Mouse (Mus musculus) CH12.LX (cell line): Measurements from ENCODE around the gene Armc6. TPM values are rescaled to one million over a fixed set of nuclear protein-coding genes. Genes with fewer than 3 reads are reported as not detected.

Source experiments
- DNase-seq: peaks from one replicate; pipeline ENCODE4 v3.0.0-alpha.2; 2013; ENCODE audit errors: extremely low read depth
- H3K27ac ChIP-seq: 2 replicates; pipeline ENCODE4 v1.5.1; 2012; ENCODE audit warnings: low read depth, mild to moderate bottlenecking, control low read depth, moderate library complexity; ENCODE audit not compliant: insufficient read depth
- H3K27me3 ChIP-seq: replicated peaks from 2 replicates; pipeline ENCODE3; 2012; ENCODE audit warnings: inconsistent platforms
- H3K36me3 ChIP-seq, 2 experiments: replicated peaks in 1 of 2; 2 replicates each; pipeline versions ENCODE3 to v1.6.1; 2012; ENCODE audit warnings: inconsistent platforms in 1 of 2, low read length in 1 of 2, mild to moderate bottlenecking in 1 of 2, mixed read lengths in 1 of 2, moderate library complexity in 1 of 2; ENCODE audit not compliant: control insufficient read depth in 1 of 2, insufficient read depth in 1 of 2
- H3K4me1 ChIP-seq, 2 experiments: 2 replicates each; pipeline ENCODE4 v1.6.1; 2012; ENCODE audit warnings: inconsistent platforms in 1 of 2, moderate library complexity in 1 of 2; ENCODE audit not compliant: insufficient read depth in 2 of 2, control insufficient read depth in 1 of 2
- H3K4me2 ChIP-seq: 2 replicates; pipeline ENCODE4 v1.6.1; 2012; ENCODE audit warnings: low read depth, mild to moderate bottlenecking, control low read depth; ENCODE audit not compliant: poor library complexity, insufficient read depth, severe bottlenecking
- H3K4me3 ChIP-seq, 3 experiments: fragments of 150-350 bp in 1 of 3; sonication (generic) in 1 of 3; replicated peaks in 1 of 3; 2 replicates each; pipeline versions ENCODE3 to v1.5.1; 2011 to 2012; ENCODE audit warnings: low read depth in 2 of 3, low read length in 2 of 3, mild to moderate bottlenecking in 2 of 3, moderate library complexity in 2 of 3, control low read depth in 1 of 3, improper control_type of control experiment in 1 of 3, inconsistent platforms in 1 of 3, mixed read lengths in 1 of 3; ENCODE audit not compliant: poor library complexity in 1 of 3
- H3K79me2 ChIP-seq: replicated peaks from 2 replicates; pipeline ENCODE4 v1.6.1; 2012; ENCODE audit warnings: mild to moderate bottlenecking, moderate library complexity; ENCODE audit not compliant: control insufficient read depth, poor library complexity, insufficient read depth, severe bottlenecking; ENCODE audit errors: extremely low read depth
- H3K9ac ChIP-seq: 2 replicates; pipeline ENCODE4 v1.6.1; 2012; ENCODE audit warnings: low read depth, mild to moderate bottlenecking, control low read depth, moderate library complexity; ENCODE audit not compliant: insufficient read depth
- H3K9me3 ChIP-seq: replicated peaks from 2 replicates; pipeline ENCODE3; 2012; ENCODE audit warnings: low read length, inconsistent platforms, mixed read lengths
- BHLHE40 ChIP-seq: IDR thresholded peaks from 2 replicates; pipeline ENCODE4 v1.6.1; 2011; ENCODE audit warnings: mild to moderate bottlenecking, low read depth, low read length, improper control_type of control experiment
- CHD1 ChIP-seq: IDR thresholded peaks from 2 replicates; pipeline ENCODE4 v1.6.1; 2012; ENCODE audit warnings: low read depth, low read length, improper control_type of control experiment, inconsistent platforms
- CHD2 ChIP-seq: IDR thresholded peaks from 2 replicates; pipeline ENCODE4 v1.6.1; 2011; ENCODE audit warnings: low read length, improper control_type of control experiment
- CTCF ChIP-seq, 2 experiments: IDR thresholded peaks in 1 of 2; conservative IDR thresholded peaks in 1 of 2; 2 replicates each; pipeline ENCODE4 v1.5.1; 2011 to 2012; ENCODE audit warnings: low read depth in 2 of 2, low read length in 2 of 2, improper control_type of control experiment in 1 of 2, inconsistent platforms in 1 of 2, mild to moderate bottlenecking in 1 of 2, moderate library complexity in 1 of 2
- E2F4 ChIP-seq: IDR thresholded peaks from 2 replicates; pipeline ENCODE4 v1.6.1; 2011; ENCODE audit warnings: low read depth, low read length, improper control_type of control experiment; ENCODE audit not compliant: insufficient replicate concordance
- ELF1 ChIP-seq: IDR thresholded peaks from 2 replicates; pipeline ENCODE4 v1.6.1; 2014; ENCODE audit warnings: low read depth, mild to moderate bottlenecking, inconsistent platforms, low read length, improper control_type of control experiment
- ETS1 ChIP-seq: conservative IDR thresholded peaks from 2 replicates; pipeline ENCODE4 v1.6.1; 2012; ENCODE audit warnings: low read depth, mild to moderate bottlenecking, inconsistent platforms, low read length, improper control_type of control experiment, moderate library complexity
- GABPA ChIP-seq: IDR thresholded peaks from 2 replicates; pipeline ENCODE4 v1.6.1; 2012; ENCODE audit warnings: low read depth, low read length, improper control_type of control experiment, inconsistent platforms; ENCODE audit not compliant: insufficient replicate concordance
- HCFC1 ChIP-seq: IDR thresholded peaks from 2 replicates; pipeline ENCODE4 v1.6.1; 2012; ENCODE audit warnings: low read depth, mild to moderate bottlenecking, inconsistent platforms, low read length, improper control_type of control experiment
- JUN ChIP-seq: IDR thresholded peaks from 2 replicates; pipeline ENCODE4 v1.6.1; 2011; ENCODE audit warnings: low read depth, mild to moderate bottlenecking, low read length, improper control_type of control experiment, moderate library complexity; ENCODE audit not compliant: insufficient read depth
- KAT2A ChIP-seq: IDR thresholded peaks from 2 replicates; pipeline ENCODE4 v1.6.1; 2012; ENCODE audit warnings: low read length, improper control_type of control experiment, inconsistent platforms; ENCODE audit not compliant: insufficient replicate concordance
- MAFK ChIP-seq: IDR thresholded peaks from 2 replicates; pipeline ENCODE4 v1.6.1; 2011; ENCODE audit warnings: low read length, improper control_type of control experiment; ENCODE audit not compliant: insufficient replicate concordance
- MAX ChIP-seq: IDR thresholded peaks from 2 replicates; pipeline ENCODE4 v1.6.1; 2011; ENCODE audit warnings: low read length, improper control_type of control experiment
- MAZ ChIP-seq: IDR thresholded peaks from 2 replicates; pipeline ENCODE4 v1.6.1; 2012; ENCODE audit warnings: low read depth, mild to moderate bottlenecking, inconsistent platforms, low read length, improper control_type of control experiment, moderate library complexity
- MXI1 ChIP-seq: IDR thresholded peaks from 2 replicates; pipeline ENCODE4 v1.6.1; 2011; ENCODE audit warnings: mild to moderate bottlenecking, low read depth, low read length, improper control_type of control experiment
- MYC ChIP-seq: IDR thresholded peaks from 2 replicates; pipeline ENCODE4 v1.6.1; 2011; ENCODE audit warnings: low read depth, mild to moderate bottlenecking, improper control_type of control experiment, low read length
- NELFE ChIP-seq: IDR thresholded peaks from 2 replicates; pipeline ENCODE4 v1.6.1; 2011; ENCODE audit warnings: low read depth, low read length, improper control_type of control experiment
- NRF1 ChIP-seq: IDR thresholded peaks from 2 replicates; pipeline ENCODE4 v1.6.1; 2014; ENCODE audit warnings: low read depth, mild to moderate bottlenecking, inconsistent platforms, low read length, improper control_type of control experiment, moderate library complexity
- PAX5 ChIP-seq: IDR thresholded peaks from 2 replicates; pipeline ENCODE4 v1.6.1; 2012; ENCODE audit warnings: low read length, inconsistent platforms, mixed read lengths
- POLR2AphosphoS2 ChIP-seq: IDR thresholded peaks from 2 replicates; pipeline ENCODE4 v1.6.1; 2011; ENCODE audit warnings: low read depth, low read length, improper control_type of control experiment
- RCOR1 ChIP-seq: conservative IDR thresholded peaks from 2 replicates; pipeline ENCODE4 v1.6.1; 2012; ENCODE audit warnings: low read depth, mild to moderate bottlenecking, inconsistent platforms, low read length, improper control_type of control experiment
- SIN3A ChIP-seq: IDR thresholded peaks from 2 replicates; pipeline ENCODE4 v1.6.1; 2012; ENCODE audit warnings: low read length, improper control_type of control experiment, inconsistent platforms
- TCF12 ChIP-seq: IDR thresholded peaks from 2 replicates; pipeline ENCODE4 v1.6.1; 2014; ENCODE audit warnings: low read depth, mild to moderate bottlenecking, inconsistent platforms, low read length, improper control_type of control experiment
- USF1 ChIP-seq: IDR thresholded peaks from 2 replicates; pipeline ENCODE4 v1.6.1; 2014; ENCODE audit warnings: low read depth, mild to moderate bottlenecking, inconsistent platforms, low read length, improper control_type of control experiment
- ZKSCAN1 ChIP-seq: IDR thresholded peaks from 2 replicates; pipeline ENCODE4 v1.6.1; 2012; ENCODE audit warnings: low read depth, inconsistent platforms, low read length, improper control_type of control experiment, borderline replicate concordance
- ZMIZ1 ChIP-seq: IDR thresholded peaks from 2 replicates; pipeline ENCODE4 v1.6.1; 2012; ENCODE audit warnings: low read depth, mild to moderate bottlenecking, inconsistent platforms, low read length, improper control_type of control experiment
- ZNF384 ChIP-seq: IDR thresholded peaks from 2 replicates; pipeline ENCODE4 v1.6.1; 2012; ENCODE audit warnings: low read depth, low read length, improper control_type of control experiment, inconsistent platforms
- dilution Hi-C: fragments of 300-500 bp; cut with MboI; formaldehyde crosslinking; loops from 2 replicates; pipeline ENCODE4 v1.14.3; 2020; ENCODE audit warnings: low sequenced_read_pairs; ENCODE audit not compliant: extremely low pct_unique_long_range_greater_than_20kb, extremely low pct_ligation_motif_present
- in situ Hi-C: fragments of 300-500 bp; cut with MboI; formaldehyde crosslinking; loops from 3 replicates; pipeline ENCODE4 v1.14.3; 2019; ENCODE audit warnings: low sequenced_read_pairs, low pct_ligation_motif_present, low pct_unique_long_range_greater_than_20kb, mixed read lengths
- polyA plus RNA-seq: library from polyadenylated mRNA; unstranded; fragments of >175 nt; gene quantifications from 2 replicates; pipeline ENCODE4 v1.2.1, GENCODE M21; 2012; ENCODE audit warnings: low read depth; ENCODE audit not compliant: insufficient read length
- total RNA-seq, 2 experiments: library from RNA; depleted of rRNA; stranded (reverse); fragments of 300-350 nt in 1 of 2; fragments of >200 nt in 1 of 2; gene quantifications; 2 replicates each; pipeline ENCODE4 v1.2.3; 2012 to 2014

Armc6 gene
- total and polyA plus RNA-seq, 3 experiments, result 20.0 to 31.1 (median 23.7) TPM

GRCm38 (mm10) chr8:70267674-70268073 lies 33.4 kb upstream of the Armc6 start:
- H3K27me3 ChIP-seq, result no peaks in the 10 kb centered on the region
- no peaks in the 10 kb centered on the region for H3K79me2 ChIP-seq
- H3K9me3 ChIP-seq, result no peaks in the 10 kb centered on the region
- dilution Hi-C loops, result no loop called here
- peaks cover 16 to 58% of the 10 kb centered on the region in 2 experiments for H3K36me3 ChIP-seq
- in situ Hi-C loops, result no loop called here
- no peak overlapping the region for H3K27ac ChIP-seq
- TF ChIP-seq MAX (no peak), MXI1 (no peak), GABPA (no peak), E2F4 (no peak), ZNF384 (no peak), MAZ (no peak), SIN3A (no peak), NRF1 (no peak), HCFC1 (no peak), MAFK (no peak), BHLHE40 (no peak), CHD1 (no peak), CTCF (conservative IDR thresholded peaks at IDR 0.05 in 1 of 2, IDR thresholded peaks at IDR 0.05 in 1 of 2; ENCODE audit: low read depth in 2 of 2, low read length in 2 of 2) (no peak), MYC (no peak), ETS1 (no peak), CHD2 (no peak)
- no peak for DNase-seq
- no peak overlapping the region for H3K4me3 ChIP-seq
- H3K9ac ChIP-seq, result no peak overlapping the region
- H3K4me1 ChIP-seq, result peaks cover 13 to 17% of the 10 kb centered on the region in 2 experiments
- H3K4me2 ChIP-seq, result no peak overlapping the region

GRCm38 (mm10) chr8:70259043-70259442 lies 24.8 kb upstream of the Armc6 start:
- no peaks in the 10 kb centered on the region for H3K9me3 ChIP-seq
- DNase-seq, result no peak
- no peak overlapping the region for H3K9ac ChIP-seq
- no peaks in the 10 kb centered on the region for H3K79me2 ChIP-seq
- no peak for TF ChIP-seq POLR2AphosphoS2
- TF ChIP-seq ELF1, result no peak
- no peak for TF ChIP-seq KAT2A
- TF ChIP-seq TCF12, result no peak
- no peak for TF ChIP-seq RCOR1
- no peak for TF ChIP-seq NELFE
- TF ChIP-seq USF1, result no peak
- TF ChIP-seq ETS1, result no peak
- no peak for TF ChIP-seq ZKSCAN1
- no peak for TF ChIP-seq JUN
- TF ChIP-seq ZMIZ1, result no peak
- TF ChIP-seq MYC, result no peak
- no peak for TF ChIP-seq NRF1
- TF ChIP-seq PAX5, result no peak
- no peaks in the 10 kb centered on the region for H3K27me3 ChIP-seq
- 0 out of 4 replicates have a peak, but pooled peaks cover 0 to 2% of the 10 kb centered on the region in 2 experiments for H3K4me1 ChIP-seq
- H3K36me3 ChIP-seq, result peaks cover 86 to 98% of the 10 kb centered on the region in 2 experiments
- H3K4me3 ChIP-seq, result no peak overlapping the region
- in situ Hi-C loops, result no loop called here
- dilution Hi-C loops, result no loop called here
- no peak overlapping the region for H3K4me2 ChIP-seq
- H3K27ac ChIP-seq, result no peak overlapping the region
